Mouse (Mus musculus): ENCODE data around the gene Them7.

DNA sequence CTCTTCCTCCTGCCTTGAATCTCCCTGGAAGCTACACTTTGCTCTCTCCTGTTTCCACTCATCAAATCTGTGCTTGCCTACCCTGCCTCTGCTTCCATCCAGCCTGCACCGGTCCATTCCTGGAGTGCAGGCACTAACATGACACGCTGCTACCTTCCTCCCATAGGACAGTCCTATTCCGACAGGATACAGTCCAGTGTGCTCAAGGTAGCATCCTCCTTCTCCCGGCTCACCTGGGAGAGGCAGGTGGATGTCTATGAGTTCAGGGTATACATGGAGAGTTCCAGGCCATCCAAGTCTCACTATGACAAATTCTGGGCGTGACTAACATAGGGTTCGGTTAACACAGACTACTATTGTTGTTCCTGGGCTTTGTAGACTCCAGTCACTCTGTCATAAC is 148.0 kb downstream of the Them7 start:
- TF ChIP-seq POLR2A (IDR thresholded peaks at IDR 0.05; ENCODE audit: insufficient read depth, low read depth, low read length) (no peak), CTCF (IDR thresholded peaks at IDR 0.05; ENCODE audit: insufficient read depth, low read depth, low read length) (no peak)

Data from olfactory bulb, adult 2 months (tissue).